Mouse (Mus musculus): ENCODE results near the gene Tank. TPM values are rescaled to one million over a fixed set of nuclear protein-coding genes. Genes with fewer than 3 reads are reported as not detected.

Gene Tank
- polyA plus RNA-seq, 1 experiment: 13.2 TPM

DNA sequence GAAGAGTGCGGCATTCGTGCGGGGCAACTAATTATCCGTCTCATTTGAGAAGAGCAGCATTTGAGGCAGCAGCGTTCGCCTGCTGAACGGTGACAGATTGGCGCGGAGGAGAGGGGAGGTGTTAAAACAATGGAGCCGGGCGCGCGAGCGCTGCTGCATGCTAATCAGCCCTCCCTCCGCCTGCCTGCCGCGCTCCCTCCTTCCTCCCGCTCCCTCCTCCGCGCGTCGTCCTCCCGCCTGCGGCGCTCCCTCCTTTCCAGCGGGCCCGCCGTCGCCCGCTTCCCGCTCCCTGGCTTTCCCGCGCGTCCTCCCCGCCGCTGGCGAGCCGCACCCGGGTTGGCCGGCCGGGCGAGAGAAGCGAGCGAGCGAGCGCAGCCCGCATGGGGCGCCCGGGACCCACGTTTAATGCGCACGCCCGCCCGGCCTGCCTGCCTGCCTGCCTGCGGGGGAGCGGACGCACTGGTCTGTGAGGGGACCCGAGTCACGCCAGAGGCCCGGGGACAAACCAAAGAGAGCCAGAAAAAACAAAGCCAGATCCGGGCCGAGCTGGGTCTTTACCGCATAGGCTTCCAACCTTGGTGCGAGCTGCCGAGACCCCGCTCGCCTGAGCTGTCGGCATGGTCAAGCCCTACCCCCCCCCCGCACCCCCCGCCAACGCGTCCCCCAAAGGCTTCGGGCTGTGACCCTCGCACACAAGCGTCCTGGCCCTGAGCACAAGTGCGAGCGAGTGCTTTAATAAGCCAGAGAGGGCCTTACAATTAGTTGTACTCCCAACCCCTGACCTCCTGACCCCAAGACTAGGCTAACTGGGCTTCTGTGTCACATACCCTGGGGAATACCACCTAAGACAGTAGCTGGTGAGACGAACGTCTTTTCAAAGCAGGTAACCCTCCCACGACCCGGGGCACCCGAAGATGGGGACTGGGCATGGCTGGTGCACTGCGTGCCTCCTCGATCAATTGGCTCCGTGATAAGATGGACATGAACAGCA lies 78.3 kb downstream of the Tank start:
- peak overlapping the region; percentile 3 for H3K4me2 ChIP-seq (ENCODE audit: low read depth)
- TF ChIP-seq REST (IDR thresholded peaks at IDR 0.05; ENCODE audit: insufficient read depth, insufficient read length) (no peak), MYOG (IDR thresholded peaks at IDR 0.05; ENCODE audit: control insufficient read depth in 1 of 3, insufficient read depth in 1 of 3, insufficient read length in 2 of 3, low read depth in 2 of 3) (no peak), CEBPB (IDR thresholded peaks at IDR 0.05; ENCODE audit: insufficient read depth, poor library complexity, severe bottlenecking) (no peak), POLR2AphosphoS2 (IDR thresholded peaks at IDR 0.05; ENCODE audit: insufficient read length, low read depth) (peak; percentile 35)
- no peak overlapping the region for H3K4me3 ChIP-seq
- H3ac ChIP-seq (ENCODE audit: control insufficient read depth, insufficient read length): no peak overlapping the region
- H3K36me3 ChIP-seq (ENCODE audit: control insufficient read depth, insufficient read depth): peaks cover 20% of the 10 kb centered on the region
- no peaks in the 10 kb centered on the region for H3K79me2 ChIP-seq (ENCODE audit: control insufficient read depth, insufficient read depth)
- H3K27me3 ChIP-seq (ENCODE audit: control insufficient read depth, insufficient read depth, insufficient read length): no peaks in the 10 kb centered on the region

DNA sequence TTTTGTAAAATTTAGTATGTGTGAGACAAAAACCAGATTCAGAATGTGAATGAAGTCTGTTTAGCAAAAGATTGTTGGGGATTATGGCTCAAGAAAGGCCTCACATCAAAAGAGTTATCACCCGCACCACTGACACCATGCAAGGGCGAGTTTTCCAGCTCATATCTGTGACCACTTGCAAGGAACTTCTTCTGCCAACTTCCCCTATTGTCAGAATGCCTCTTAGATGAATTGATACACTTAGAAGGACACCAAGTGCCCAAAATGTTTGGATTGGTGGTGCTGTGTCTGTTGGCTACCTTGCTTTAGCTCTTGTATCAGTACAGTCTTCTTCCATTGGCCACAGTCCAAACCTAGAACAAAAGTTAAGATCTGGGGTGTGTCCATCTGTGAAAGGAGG lies 80.9 kb downstream of the Tank start:
- Histone ChIP-seq H3K36me3 (ENCODE audit: control insufficient read depth, insufficient read depth) (peaks cover 5% of the 10 kb centered on the region), H3K4me3 (no peak overlapping the region), H3K4me2 (ENCODE audit: low read depth) (no peak overlapping the region), H3ac (ENCODE audit: control insufficient read depth, insufficient read length) (no peak overlapping the region), H3K27me3 (ENCODE audit: control insufficient read depth, insufficient read depth, insufficient read length) (no peaks in the 10 kb centered on the region), H3K79me2 (ENCODE audit: control insufficient read depth, insufficient read depth) (no peaks in the 10 kb centered on the region)
- TF ChIP-seq POLR2A (IDR thresholded peaks at IDR 0.05; ENCODE audit: insufficient read length, low read depth) (no peak), REST (IDR thresholded peaks at IDR 0.05; ENCODE audit: insufficient read depth, insufficient read length) (no peak), MAX (IDR thresholded peaks at IDR 0.05; ENCODE audit: low read depth) (no peak), TCF12 (IDR thresholded peaks at IDR 0.05; ENCODE audit: insufficient read depth, poor library complexity, severe bottlenecking) (no peak)

DNA sequence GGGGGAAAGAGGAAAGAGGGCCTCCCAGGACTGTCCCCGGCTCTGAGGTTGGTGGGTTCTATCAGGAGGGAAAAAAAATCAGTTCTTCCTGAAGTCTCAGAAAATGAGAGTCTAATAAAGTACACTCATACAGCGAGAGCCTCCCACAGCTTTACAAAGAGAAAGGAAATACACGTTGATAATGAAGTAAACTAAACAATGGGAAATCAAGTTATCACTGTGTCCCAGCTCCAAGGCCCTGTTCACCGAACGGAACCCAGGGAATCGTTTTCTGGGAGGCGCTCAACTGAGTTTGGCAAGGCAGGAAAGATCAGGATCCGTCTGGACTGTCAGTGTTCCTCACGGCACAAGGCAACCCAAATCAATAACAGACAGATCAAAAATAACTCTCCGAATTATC lies 84.4 kb downstream of the Tank start:
- no peak overlapping the region for H3ac ChIP-seq (ENCODE audit: control insufficient read depth, insufficient read length)
- TF ChIP-seq REST (IDR thresholded peaks at IDR 0.05; ENCODE audit: insufficient read depth, insufficient read length) (no peak), USF1 (IDR thresholded peaks at IDR 0.05; ENCODE audit: low read depth) (no peak), POLR2AphosphoS2 (IDR thresholded peaks at IDR 0.05; ENCODE audit: insufficient read length, low read depth) (no peak), TCF12 (IDR thresholded peaks at IDR 0.05; ENCODE audit: insufficient read depth, poor library complexity, severe bottlenecking) (no peak), MYOG (IDR thresholded peaks at IDR 0.05; ENCODE audit: control insufficient read depth in 1 of 3, insufficient read depth in 1 of 3, insufficient read length in 2 of 3, low read depth in 2 of 3) (no peak), CEBPB (IDR thresholded peaks at IDR 0.05; ENCODE audit: insufficient read depth, poor library complexity, severe bottlenecking) (no peak), MAX (IDR thresholded peaks at IDR 0.05; ENCODE audit: low read depth) (no peak), MYOD1 (IDR thresholded peaks at IDR 0.05; ENCODE audit: control insufficient read depth in 1 of 3, insufficient read length in 2 of 3, low read depth in 2 of 3) (no peak), E2F4 (IDR thresholded peaks at IDR 0.05; ENCODE audit: insufficient read depth) (no peak), POLR2A (IDR thresholded peaks at IDR 0.05; ENCODE audit: insufficient read length, low read depth) (no peak), SRF (IDR thresholded peaks at IDR 0.05; ENCODE audit: control insufficient read depth, insufficient read length, low read depth) (no peak), TCF3 (IDR thresholded peaks at IDR 0.05; ENCODE audit: insufficient read length, low read depth) (no peak)
- no peaks in the 10 kb centered on the region for H3K27me3 ChIP-seq (ENCODE audit: control insufficient read depth, insufficient read depth, insufficient read length)
- no peaks in the 10 kb centered on the region for H3K36me3 ChIP-seq (ENCODE audit: control insufficient read depth, insufficient read depth)
- H3K79me2 ChIP-seq (ENCODE audit: control insufficient read depth, insufficient read depth): no peaks in the 10 kb centered on the region
- H3K4me3 ChIP-seq: no peak overlapping the region
- H3K4me2 ChIP-seq (ENCODE audit: low read depth): no peak overlapping the region

DNA sequence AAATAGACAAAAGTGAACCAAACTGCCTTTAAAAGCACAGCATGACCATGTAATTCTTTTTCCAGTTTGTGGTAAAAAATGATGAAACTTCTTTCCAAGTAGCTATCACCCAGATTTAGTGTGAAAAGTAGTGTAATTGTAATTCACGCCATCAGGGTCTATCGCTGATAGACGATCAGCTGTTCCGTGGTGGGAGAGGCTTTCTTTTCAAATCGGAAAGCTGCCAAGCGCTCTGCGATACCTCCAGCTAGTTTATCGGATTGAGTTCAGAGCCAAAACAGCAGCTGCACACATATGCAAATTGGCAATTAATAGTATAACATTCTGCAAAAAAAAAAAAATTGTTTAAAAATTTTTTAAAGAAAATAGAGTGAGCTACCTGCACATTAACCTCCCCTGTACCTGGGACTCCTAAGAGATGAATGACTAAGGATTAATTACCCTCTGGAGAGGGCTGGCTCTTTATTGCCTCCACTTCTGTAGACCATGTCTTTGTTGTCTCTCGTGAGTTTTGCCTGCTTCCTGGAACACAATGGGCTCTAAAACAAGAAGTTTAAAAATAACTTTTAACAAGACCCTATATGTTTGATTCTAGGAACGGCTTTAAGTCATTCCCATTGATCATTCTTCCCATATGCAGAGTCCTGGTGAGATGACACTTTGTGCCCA lies 85.3 kb downstream of the Tank start:
- Histone ChIP-seq H3K4me3 (no peak overlapping the region), H3K27me3 (ENCODE audit: control insufficient read depth, insufficient read depth, insufficient read length) (no peaks in the 10 kb centered on the region), H3ac (ENCODE audit: control insufficient read depth, insufficient read length) (no peak overlapping the region), H3K36me3 (ENCODE audit: control insufficient read depth, insufficient read depth) (no peaks in the 10 kb centered on the region), H3K4me2 (ENCODE audit: low read depth) (no peak overlapping the region), H3K79me2 (ENCODE audit: control insufficient read depth, insufficient read depth) (no peaks in the 10 kb centered on the region)
- TF ChIP-seq E2F4 (IDR thresholded peaks at IDR 0.05; ENCODE audit: insufficient read depth) (no peak), POLR2AphosphoS2 (IDR thresholded peaks at IDR 0.05; ENCODE audit: insufficient read length, low read depth) (no peak), MAX (IDR thresholded peaks at IDR 0.05; ENCODE audit: low read depth) (no peak), CEBPB (IDR thresholded peaks at IDR 0.05; ENCODE audit: insufficient read depth, poor library complexity, severe bottlenecking) (no peak), TCF12 (IDR thresholded peaks at IDR 0.05; ENCODE audit: insufficient read depth, poor library complexity, severe bottlenecking) (no peak), POLR2A (IDR thresholded peaks at IDR 0.05; ENCODE audit: insufficient read length, low read depth) (no peak), TCF3 (IDR thresholded peaks at IDR 0.05; ENCODE audit: insufficient read length, low read depth) (no peak), USF1 (IDR thresholded peaks at IDR 0.05; ENCODE audit: low read depth) (no peak), SRF (IDR thresholded peaks at IDR 0.05; ENCODE audit: control insufficient read depth, insufficient read length, low read depth) (no peak), MYOG (IDR thresholded peaks at IDR 0.05; ENCODE audit: control insufficient read depth in 1 of 3, insufficient read depth in 1 of 3, insufficient read length in 2 of 3, low read depth in 2 of 3) (no peak), REST (IDR thresholded peaks at IDR 0.05; ENCODE audit: insufficient read depth, insufficient read length) (no peak), MYOD1 (IDR thresholded peaks at IDR 0.05; ENCODE audit: control insufficient read depth in 1 of 3, insufficient read length in 2 of 3, low read depth in 2 of 3) (no peak)
